Mouse (Mus musculus) thymus, postnatal 10 days (tissue): ENCODE data around the gene Rnf126.
A peak's percentile ranks its signal among the peaks of the same experiment; 100 is the strongest.

Experiments
- DNase-seq, 2 experiments: peaks; one replicate each; pipeline ENCODE4 v3.0.0; 2021; ENCODE audit warnings: low spot score in 2 of 2

Rnf126 gene

DNA sequence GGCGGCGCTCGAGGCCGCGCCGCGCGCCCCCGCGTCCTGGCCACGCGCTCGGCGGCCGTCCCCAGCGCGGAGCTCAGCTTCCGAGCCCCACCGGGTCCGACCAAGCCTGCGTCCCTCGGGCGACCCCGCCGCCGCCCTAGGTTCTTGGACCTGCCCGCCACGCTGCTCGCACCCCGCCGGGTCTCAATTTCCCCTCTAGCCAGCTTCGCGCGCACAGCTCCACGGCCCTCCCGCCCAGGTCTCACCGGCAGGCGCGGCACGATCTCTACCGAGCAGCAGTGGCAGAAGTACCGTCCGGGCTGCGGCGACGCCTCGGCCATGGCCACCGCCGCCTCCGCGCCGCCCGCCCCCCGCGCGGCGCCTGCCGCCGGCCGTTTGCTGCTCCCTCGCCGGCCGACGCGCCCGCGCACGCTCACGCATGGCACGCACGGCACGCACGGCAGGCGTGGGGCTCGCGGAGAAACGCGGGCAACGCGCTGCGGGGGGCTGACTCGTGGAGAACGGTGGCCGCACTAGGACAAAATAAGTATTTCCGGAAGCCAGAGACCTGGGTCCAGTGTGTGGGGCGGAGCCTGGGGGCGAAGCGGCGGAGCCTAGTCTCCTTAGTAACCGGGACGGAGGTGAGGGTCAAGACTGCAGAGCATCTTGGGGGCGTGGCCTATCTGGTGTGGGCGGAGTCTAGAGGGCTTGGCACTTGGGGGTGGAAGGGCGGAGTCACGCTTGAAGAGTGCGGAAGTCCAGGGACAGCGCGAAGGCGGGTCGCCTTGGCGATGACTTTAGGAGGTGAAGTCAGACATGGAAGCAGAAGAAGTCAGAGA is at the start of gene Rnf126:
Gene Rnf126 (minus strand): TSS at position 445 of the 818 bp plus-strand sequence.
- DNase-seq = peak; percentile 96 to 98

DNA sequence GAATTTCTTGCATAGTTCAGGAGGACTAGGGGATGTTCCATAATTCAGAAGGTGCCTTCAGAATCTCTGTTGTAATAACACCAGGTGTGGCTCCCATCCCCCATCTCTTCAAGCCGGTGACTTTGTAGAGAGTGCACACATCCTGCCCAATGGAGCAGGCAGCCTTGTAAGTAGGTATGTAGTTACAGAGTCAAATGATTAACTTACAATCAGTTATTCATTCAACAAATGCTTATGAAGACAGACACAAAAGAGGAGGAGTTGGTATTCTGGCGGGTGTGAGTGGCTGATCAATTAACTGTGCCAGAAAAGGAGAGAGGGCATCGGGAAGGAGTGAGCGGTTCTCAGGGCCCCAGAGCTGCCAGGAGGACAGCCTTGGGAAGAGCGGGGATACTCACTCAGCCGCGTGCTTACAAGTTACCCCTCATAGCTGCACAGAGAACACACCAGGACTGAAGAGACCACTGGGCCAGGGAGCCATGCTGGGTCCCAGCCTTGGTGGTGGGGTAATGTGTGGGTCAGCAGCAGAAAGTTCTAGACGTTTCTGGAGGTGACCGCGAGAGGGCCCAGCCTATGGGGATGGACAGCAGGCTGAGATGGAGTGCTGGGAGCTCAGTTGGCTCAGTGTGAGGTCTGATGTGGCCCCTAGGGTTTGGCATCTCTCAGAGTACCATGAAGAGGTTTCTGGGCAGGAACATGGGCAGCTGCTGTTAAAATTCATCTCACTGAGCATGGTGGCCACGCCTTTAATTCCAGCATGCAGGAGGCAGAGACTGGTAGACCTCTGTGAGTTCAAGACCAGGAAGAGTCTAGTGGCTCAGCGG is 49.1 kb upstream of the Rnf126 start:
- DNase-seq = no peak

DNA sequence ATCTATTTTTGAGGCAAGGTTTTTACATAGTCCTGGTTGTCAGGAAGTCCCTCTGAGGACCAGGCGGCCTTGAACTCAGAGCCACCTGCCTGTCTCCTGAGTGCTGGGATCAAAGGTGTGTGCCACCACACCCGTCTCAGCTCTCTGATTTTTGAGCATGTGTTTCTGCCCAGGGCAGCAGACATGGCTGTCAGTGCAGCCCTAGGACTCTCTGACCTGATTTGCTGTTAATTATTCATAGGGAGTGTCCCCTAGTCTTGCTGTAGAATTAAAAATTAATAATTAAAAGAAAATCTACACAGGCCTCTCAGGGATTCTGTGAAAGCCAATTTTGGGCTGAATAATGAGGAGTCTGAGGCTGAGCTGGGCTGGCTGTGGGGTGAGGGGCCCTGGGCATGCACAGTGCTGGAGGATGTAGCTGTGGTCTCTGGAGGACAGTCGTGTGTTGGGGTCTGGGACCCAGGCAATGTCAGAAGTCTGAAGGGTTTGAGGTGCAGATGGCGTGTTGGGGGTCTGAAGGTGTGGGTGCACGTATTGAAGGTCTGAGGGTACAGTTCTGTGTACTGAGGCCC is 47.6 kb upstream of the Rnf126 start:
- DNase-seq = no peak

DNA sequence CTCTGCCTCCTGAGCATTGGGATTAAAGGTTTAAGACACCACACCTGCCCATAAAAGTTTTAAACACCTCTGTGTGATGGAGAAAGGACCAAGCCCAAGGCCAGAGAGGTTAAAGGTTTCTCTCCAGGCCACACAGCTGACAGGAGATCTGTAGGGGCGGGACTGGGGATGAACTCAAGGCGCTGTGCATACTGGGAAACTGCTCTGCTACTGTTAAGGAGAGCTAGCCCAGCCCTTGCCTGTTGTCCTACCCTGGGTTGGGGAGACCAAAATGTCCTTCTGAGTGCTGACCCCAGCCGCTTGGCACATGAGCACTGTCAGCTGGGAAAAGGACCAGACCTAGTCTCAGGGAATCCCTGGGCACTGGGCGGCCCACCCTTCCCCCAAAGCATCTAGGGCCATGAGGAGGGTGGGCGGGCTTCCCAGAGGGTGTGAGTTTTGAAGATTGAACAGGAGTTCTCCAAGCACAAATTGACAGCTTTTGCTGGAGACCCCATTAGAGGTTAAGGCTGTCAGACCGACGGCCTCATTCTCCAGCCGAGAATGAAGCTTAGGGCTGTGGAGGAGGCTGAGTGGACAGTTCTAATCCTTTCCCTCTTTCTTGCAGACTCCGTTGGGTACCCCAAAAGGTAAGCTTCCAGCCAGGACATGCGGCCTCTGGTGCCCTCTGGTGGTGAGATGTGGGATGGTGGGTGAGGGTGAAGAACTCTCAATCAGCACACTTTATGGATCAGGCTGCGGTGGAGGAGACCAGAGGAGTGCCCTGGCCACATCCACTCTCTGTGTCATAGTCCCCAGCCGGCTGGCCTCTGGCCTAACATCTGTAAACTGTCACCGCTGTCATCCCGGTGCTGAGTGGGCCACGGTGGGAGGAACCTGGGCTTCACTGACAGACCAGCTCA is 45.2 kb upstream of the Rnf126 start:
- peak; percentile 74 to 94 for DNase-seq

DNA sequence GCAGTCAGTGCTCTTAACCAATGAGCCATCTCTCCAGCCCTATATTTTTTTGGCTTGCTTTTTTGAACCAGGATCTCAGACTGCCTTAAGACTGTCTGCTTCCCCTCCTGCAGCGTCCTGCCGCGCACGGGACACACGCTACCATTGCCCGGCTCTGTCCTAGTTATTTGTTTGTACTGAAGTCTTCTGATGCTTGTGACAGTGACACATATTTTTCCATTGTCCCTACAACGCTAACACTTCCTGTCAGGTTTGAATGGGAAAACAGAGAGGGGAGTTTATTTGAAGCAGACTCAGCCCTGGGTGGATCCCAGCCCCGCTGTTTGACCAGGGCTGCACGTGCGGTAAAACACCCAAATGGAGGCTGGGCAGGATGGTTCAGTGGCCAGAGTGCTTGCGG is 42.0 kb upstream of the Rnf126 start:
- no peak for DNase-seq

DNA sequence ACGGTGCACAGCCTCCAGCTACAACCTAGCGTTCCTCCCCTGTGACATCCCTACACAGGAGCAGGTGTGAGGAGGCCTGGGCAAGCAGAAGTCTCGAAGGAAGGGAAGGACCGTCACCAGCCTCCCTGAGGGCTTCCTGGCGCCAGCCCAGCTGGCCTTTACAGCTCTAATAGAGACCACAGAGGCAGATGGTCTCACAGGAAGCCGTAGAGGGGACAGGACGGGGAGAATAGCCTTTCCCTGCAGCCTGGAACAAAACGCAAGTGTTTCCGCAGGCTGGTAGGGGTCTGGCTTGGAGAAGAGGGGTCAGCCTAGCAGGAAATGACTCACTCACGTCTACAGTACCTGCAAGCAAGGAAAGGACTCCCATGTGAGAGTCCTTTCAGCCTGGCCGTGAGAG is 41.1 kb upstream of the Rnf126 start:
- no peak for DNase-seq

DNA sequence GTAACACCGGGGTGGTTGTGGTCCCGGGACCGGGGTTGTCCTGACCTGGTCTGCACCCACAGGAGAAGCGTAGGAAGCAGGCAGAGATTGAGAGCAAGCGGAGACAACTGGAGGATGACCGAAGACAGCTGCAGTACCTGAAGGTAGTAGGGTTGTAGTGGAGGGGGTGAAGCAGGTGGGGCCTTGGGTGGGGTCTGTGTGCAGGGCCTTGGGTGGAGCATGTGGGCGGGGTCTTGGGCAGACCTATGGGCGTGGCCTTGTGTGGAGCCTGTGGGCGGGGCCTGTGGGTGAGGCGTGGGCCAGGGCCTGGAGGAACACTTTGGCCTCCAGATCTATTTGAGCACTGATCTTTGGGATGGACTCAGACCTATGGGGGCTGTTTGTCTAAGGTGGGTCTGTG is 40.2 kb upstream of the Rnf126 start:
- DNase-seq = no peak

DNA sequence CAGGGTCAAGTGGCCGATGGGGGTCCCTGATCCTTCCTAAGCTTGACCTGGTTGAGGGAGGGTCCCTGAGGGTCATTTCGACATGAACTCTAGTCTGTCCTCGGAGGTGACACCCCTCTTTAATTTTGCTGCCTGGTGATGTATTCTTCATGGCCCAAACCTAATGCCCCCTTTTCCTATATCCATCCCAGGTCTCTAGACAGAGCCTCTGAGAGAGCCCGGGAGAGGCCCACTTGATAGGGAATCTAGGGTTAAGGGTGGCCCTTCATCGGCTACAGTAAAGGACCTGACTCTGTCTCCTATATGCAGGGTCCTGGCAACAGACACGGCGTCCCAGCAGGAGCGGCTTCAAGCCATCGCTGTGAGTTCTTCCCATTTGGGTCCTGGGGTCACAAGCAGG is 39.6 kb upstream of the Rnf126 start:
- no peak for DNase-seq

DNA sequence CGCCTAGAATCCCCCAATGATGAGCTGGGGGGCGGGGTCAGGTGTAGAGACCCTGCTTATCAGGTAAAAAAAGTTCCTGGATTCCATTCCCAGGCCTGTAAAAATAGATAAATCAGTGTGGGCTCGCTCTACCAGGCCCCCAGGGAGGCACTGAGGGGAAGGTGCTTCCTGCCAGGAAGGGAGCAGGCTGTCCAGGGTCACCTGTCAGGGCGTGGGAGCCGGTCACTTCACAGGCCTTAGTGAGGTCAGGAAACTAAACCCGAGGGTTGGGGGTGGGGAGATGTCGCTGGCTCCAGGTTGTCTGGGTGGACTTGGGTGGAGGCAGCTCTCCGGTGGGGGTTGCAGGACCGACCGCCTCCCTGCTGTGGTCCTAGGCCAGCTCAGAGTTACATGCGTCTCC is 38.9 kb upstream of the Rnf126 start:
- DNase-seq = no peak

DNA sequence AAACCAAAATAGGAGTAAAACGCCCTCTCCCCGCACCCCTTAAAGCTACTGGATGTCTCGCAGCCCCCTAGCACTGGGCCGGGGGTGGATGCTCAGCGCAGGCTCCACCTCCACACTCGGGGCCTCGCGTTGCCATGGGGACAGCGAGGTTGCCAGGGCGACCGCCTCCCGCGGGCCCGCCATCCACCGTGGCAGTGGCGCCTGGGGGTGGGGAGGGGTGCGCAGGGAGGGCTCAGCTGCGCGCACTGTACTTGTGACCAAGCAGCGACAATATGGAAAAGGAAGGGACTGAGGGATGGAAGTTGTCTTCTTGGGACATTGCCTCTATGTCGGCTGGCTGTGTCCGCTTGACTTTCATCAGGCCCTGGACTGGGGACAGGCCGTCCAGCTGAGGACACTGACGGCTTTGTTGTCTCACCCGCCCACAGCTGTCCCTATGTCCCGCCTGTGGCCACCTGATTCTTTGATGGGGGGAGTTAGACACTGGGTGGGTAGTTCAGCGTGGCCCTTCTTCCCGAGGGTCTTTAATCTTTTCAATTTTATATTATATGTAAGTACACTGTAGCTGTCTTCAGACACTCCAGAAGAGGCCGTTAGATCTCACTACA is 37.1 kb upstream of the Rnf126 start:
- DNase-seq = no peak

DNA sequence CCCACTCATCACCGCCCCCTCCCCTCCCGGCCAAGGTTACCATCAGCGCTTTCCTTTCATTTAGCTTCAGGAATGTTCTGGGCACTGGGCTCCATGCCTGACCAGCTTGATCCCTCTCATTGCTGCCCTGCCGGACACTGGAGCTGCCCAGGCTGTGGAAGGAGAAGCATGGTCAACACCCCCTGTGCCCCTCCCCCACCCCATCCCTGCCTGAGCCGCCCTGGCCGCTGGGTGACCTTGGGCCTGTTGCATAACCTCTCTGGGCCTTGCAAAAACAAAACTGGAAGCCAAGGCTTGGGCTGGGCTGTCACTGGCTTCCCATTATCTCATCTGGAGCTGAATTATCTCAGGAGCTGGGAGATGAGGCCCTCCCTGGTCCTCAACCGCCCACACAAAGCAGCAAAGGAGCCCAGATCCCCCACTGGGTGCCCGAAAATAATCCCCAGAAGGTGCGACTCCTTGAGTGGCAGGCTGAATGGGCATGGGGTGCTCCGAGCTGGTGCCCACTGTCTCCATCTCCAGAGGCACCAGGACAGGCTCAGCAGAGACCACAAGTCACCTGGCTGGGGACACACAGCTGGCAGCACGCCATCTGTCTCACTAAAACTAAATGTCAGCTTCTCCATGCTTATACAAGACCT is 35.7 kb upstream of the Rnf126 start:
- no peak for DNase-seq

DNA sequence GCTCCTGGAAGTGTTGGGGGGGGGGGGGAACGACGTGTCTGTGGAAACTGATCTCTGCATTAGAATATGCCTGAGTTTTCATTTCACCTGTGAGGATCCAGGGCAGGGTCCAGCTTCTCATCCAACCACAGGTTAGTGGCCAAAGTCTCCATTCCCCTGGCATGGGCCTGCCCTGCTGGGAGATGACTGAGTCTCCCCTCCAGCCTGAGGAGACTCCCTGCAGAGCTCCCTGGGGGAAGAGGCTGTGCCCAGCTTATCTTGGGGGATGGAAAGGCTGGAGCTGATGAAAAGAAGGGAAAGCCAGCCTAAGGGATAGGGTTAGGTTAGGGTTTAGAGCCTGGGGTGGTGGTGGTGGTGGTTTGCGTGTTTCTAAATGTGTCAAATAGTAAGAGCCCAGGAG is 35.1 kb upstream of the Rnf126 start:
- DNase-seq = no peak

DNA sequence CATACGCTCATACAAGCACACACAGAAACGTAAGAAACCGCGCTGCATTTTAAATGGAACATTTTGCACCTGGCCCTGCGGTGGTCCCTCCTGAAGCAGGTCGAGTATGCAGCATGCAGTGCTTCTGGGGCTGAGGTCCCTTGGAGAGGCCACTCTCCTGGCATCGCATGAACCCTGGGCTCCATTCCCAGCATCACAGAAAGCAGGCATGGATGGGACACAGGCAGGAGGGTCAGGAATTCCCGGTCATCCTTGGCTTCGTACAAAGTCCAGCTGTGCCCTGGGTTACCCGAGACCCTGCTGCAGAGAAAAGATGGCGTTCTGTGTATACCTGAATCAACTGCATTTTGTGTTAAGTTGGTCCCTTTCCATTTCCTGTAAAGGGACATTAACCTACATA is 33.8 kb upstream of the Rnf126 start:
- DNase-seq = no peak

DNA sequence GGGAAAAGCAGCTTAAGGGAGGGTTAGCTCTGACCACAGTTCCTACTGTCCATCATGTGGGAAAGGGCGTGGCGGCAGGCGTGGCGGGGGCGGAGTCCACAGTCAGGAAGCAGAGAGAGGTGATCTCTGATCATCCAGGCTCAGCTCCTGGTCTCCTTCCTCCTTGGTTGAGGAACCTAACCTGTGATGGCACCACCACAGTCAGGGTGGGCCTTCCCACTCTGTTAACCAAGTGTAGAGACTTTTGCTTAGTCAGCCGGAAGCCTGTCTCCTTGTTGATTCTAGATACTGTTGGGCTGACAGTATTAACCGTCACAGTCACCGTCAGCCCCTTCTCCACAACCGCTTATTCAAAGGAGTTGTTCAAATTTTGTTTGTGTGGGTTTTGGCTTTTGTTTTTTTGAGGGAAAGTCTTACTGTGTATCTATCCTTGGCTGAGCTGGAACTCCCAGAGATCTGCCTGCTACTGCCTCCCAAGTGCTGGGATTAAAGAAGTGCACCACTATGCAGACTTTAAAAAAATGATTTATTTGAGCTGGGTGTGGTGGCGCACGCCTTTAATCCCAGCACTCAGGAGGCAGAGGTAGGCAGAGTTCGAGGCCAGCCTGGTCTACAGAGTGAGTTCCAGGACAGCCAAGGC is 31.7 kb upstream of the Rnf126 start:
- DNase-seq = no peak

DNA sequence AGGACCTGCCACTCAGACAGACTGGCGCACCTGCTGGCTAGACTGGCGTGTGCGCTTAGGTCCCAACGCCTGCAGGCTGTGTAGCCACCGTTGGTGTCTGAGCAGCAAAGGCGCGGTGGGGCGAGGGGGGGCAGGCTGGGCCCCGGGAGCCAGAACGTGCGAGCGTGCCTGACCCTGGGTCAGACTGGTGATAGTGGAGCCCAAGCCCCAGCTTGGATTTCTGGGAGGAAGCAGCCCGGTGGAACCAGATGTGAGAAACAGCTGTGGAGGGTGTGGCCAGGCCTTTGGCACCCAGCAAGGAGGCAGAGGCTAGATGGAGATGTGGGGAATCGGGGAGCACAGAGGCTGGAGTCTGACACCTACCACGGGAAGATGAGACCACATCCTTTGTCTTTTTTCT is 30.6 kb upstream of the Rnf126 start:
- DNase-seq = no peak

DNA sequence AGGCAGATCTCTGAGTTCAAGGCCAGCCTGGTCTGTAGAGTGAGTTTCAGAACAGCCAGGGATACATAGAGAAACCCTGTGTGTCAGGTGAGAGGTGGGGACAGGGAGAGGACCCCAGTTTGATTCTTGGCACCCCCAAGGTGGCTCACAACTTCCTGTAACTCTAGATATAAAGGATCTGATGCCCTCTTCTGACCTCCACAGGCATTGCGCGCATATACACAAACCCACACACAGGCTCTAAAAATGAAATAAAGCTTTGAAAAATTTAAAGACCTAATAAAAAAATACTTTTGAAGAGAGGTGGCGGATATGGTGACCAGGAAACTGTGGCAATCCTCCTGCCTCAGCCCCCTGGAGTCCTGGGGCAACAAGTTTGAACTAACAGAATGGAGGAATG is 29.2 kb upstream of the Rnf126 start:
- no peak for DNase-seq

DNA sequence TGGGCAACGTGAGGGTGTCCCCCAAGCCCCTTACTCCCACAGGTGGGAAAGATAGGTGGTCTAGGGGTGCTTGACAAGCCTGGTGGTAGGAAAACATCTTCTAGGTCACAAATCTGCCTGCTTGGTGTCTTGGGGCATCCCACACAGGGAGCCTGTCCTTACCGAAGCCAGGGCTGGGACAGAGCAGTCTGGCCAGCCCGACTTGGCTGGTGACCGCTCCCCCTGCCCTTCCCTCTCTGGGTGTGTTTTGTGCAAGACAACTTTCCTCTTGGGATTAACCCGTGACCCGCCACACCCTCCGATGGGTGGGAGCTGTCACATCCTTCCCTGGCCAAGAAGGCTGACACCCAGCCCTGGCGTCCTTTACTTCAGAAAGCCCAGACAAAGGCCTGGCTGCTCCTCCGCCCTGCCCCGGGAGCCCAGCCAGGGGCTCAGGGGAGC is 27.8 kb upstream of the Rnf126 start:
- no peak for DNase-seq

DNA sequence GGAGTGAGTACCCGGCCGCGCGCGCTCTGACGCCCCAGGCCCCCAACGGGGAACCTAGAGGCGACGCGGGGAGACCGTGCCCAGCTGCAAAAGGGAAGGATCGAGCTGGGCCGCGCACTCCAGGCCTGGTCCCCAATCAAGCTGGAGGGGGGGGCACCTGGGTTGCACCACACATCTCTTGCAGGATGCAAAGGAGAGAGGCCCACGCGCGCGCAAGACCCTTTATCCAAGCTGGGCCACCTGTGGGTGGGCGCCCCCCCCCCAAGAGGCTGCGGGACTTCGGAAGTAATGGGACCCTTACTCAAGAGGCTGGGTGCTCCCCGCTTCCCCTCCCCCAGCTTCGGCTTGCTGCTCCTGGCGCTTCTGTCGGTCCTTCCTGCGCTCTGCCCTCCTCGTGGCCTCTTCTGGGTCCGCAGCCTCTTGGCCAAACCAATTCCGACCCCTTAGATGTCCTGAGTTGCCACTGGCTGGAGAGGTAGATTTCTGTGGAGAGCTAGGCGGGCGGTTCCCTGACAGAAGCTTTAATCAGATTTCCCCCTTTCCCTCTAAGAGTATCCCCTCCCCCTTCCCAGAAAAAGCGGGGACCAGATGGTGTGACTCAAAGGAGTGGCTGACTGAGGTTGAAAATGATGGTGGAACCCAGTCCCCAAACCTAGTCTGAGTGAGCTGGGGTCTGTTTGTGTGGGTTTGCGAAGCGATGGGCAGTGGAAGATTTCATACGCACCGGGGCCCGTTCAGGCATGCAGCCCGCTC is 27.2 kb upstream of the Rnf126 start:
- DNase-seq = peak; percentile 45

DNA sequence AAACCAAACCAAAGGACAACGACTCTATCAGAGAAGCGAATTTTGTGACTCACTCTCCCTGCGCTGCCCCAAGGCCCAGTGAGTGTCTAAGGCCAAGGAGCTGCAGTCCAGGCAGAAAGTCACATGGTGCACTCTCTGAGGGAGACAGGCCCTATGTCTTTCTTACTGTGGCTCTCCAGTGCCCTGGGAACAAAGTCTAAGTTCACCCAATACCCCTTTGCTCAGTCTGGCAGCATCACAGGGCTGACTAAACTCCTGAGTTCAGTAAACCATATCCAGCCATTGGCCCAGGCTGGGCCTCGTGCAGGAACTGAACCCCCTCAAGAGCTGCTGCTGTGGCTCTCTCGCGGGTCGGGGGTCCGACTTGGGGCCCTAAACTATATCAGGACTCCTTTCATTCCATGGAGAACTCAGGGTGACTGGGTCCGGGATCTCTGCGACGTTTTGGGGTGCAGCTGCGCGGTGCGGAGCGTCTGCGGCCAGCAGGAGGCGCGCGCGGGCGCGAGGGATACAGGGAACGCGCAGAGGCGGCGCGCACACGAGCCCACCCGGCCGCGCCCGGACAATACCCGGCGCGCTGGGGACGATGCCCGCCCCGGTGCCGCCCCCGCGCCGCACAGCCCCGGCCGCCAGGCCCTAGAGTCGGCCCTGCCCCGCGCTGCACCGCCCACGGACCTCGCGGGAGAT is 26.4 kb upstream of the Rnf126 start, which contains the start of gene Palm:
Gene Palm (plus strand): TSS at position 522 of the 687 bp plus-strand sequence.
- DNase-seq = peak; percentile 66 to 90
